Mouse (Mus musculus): ENCODE measurements around the gene Phyh. TPM values are rescaled to one million over a fixed set of nuclear protein-coding genes. Genes with fewer than 3 reads are reported as not detected.

The Phyh gene
- polyA plus RNA-seq, 1 experiment from 2014 or later, result 61.7 TPM

GRCm38 (mm10) chr2:4896970-4897369, 21.8 kb upstream of the Phyh start:
- H3K36me3 ChIP-seq, result peaks cover 85% of the 10 kb centered on the region
- WGBS, result 98% methylated on average over 4 of the region's 4 CpGs
- no peak overlapping the region for H3K4me3 ChIP-seq

DNA sequence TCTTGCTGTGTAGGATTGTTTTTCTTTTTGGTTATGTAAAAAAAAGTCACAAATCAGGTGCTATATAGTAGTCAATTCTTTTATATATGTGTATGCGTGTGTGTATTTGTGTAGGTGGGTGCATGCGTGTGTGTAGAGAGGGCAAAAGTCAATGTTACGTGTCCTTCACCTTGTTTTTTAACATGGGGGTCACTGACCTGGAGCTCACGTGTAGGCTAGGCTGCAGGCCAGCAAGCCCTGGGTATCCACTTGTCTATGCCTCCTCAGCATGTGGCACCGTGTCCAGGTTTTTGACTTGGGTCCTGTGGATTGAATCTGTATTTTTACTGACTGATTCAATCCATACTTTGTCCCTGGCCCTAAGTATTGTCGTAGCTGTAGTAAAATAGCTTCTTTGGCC, 18.2 kb upstream of the Phyh start:
- 95% methylated on average over 6 of the region's 6 CpGs for WGBS
- Histone ChIP-seq H3K27ac (no peak overlapping the region), H3K27me3 (no peaks in the 10 kb centered on the region), H3K4me1 (replicated peaks) (no peaks in the 10 kb centered on the region), H3K36me3 (peaks cover 76% of the 10 kb centered on the region), H3K4me2 (no peak overlapping the region), H3K4me3 (no peak overlapping the region), H3K9me3 (no peaks in the 10 kb centered on the region), H3K9ac (no peak overlapping the region)
- no peak for ATAC-seq (ENCODE audit: low FRiP score)

More at GRCm38 (mm10) chr2:4896970-4897369, 21.8 kb upstream of the Phyh start:
- no peak overlapping the region for H3K9ac ChIP-seq
- no peak overlapping the region for H3K4me2 ChIP-seq
- H3K27ac ChIP-seq, result no peak overlapping the region
- ATAC-seq (ENCODE audit: low FRiP score), result no peak
- H3K9me3 ChIP-seq, result no peaks in the 10 kb centered on the region
- no peaks in the 10 kb centered on the region for H3K27me3 ChIP-seq
- H3K4me1 ChIP-seq (replicated peaks), result no peaks in the 10 kb centered on the region

DNA sequence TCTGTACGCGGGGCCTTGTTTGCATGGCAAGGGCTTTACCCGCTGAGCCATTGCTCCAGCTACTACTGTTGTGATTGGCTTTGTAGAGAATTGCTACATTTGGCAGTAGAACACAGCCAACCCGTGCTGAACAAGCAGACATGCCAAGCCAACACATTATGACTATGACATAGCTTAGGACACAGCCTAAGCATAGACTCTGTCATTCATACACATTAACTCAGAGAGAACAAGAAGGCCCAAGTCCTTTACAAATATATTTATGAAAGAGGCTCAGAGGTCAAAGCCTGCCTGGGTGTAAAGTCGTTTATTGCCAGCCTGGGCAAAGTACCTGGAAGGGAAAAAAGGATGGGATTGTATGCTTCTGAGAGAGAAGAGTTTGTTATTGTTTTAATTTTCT, 16.5 kb upstream of the Phyh start:
- 93% methylated on average over 5 of the region's 5 CpGs for WGBS
- H3K4me3 ChIP-seq, result no peak overlapping the region
- no peaks in the 10 kb centered on the region for H3K9me3 ChIP-seq
- H3K4me2 ChIP-seq, result no peak overlapping the region
- H3K27me3 ChIP-seq, result no peaks in the 10 kb centered on the region
- peaks cover 77% of the 10 kb centered on the region for H3K36me3 ChIP-seq
- ATAC-seq (ENCODE audit: low FRiP score), result no peak
- no peaks in the 10 kb centered on the region for H3K4me1 ChIP-seq (replicated peaks)
- H3K9ac ChIP-seq, result no peak overlapping the region
- H3K27ac ChIP-seq, result no peak overlapping the region

DNA sequence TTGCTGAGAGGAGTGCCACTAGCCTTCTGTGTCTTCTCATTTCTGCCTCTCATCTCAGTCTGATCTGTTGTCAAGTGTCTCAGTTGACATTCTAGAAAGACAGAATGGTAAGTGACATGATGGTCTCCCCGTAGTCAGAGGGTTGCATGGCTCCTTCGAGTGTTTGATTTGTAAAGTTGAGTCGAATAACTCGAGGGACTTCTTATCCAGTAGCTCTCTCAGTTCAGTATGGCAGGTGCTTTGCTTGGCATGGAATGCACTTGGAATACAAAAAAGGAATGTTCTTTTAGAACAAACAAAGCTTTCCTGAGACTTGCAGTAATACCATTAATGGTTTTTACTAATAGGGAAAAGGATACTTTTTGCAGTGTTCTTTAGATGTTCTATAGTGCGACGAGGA, 11.7 kb upstream of the Phyh start:
- Histone ChIP-seq H3K36me3 (peaks cover 43% of the 10 kb centered on the region), H3K9ac (no peak overlapping the region), H3K27ac (no peak overlapping the region), H3K27me3 (no peaks in the 10 kb centered on the region), H3K9me3 (no peaks in the 10 kb centered on the region), H3K4me3 (no peak overlapping the region), H3K4me2 (no peak overlapping the region), H3K4me1 (replicated peaks) (no peaks in the 10 kb centered on the region)
- ATAC-seq (ENCODE audit: low FRiP score), result no peak
- 96% methylated on average over 6 of the region's 6 CpGs for WGBS

GRCm38 (mm10) chr2:4907916-4908315, 10.9 kb upstream of the Phyh start:
- Histone ChIP-seq H3K4me1 (replicated peaks) (no peaks in the 10 kb centered on the region), H3K36me3 (peaks cover 39% of the 10 kb centered on the region), H3K27me3 (no peaks in the 10 kb centered on the region), H3K27ac (no peak overlapping the region), H3K9ac (no peak overlapping the region), H3K4me3 (no peak overlapping the region), H3K4me2 (no peak overlapping the region), H3K9me3 (no peaks in the 10 kb centered on the region)
- ATAC-seq (ENCODE audit: low FRiP score), result no peak
- WGBS, result 87% methylated on average over 7 of the region's 7 CpGs

- Histone ChIP-seq H3K4me3 (no peak overlapping the region), H3K4me1 (replicated peaks) (peaks cover 6% of the 10 kb centered on the region; the same call in 1 of the 2 replicates), H3K27ac (no peak overlapping the region), H3K4me2 (no peak overlapping the region), H3K9ac (no peak overlapping the region), H3K9me3 (no peaks in the 10 kb centered on the region), H3K36me3 (peaks cover 39% of the 10 kb centered on the region), H3K27me3 (no peaks in the 10 kb centered on the region)
- ATAC-seq (ENCODE audit: low FRiP score), result no peak
- 94% methylated on average over 3 of the region's 3 CpGs for WGBS
Observed at GRCm38 (mm10) chr2:4908771-4909315, 10.0 kb upstream of the Phyh start.

GRCm38 (mm10) chr2:4909909-4910308, 8.9 kb upstream of the Phyh start:
- 75% methylated on average over 6 of the region's 6 CpGs for WGBS
- no peak overlapping the region for H3K4me2 ChIP-seq
- no peaks in the 10 kb centered on the region for H3K27me3 ChIP-seq
- H3K4me3 ChIP-seq, result no peak overlapping the region
- H3K4me1 ChIP-seq (replicated peaks), result peaks cover 8% of the 10 kb centered on the region; the same call in 1 of the 2 replicates
- no peak overlapping the region for H3K9ac ChIP-seq
- no peak overlapping the region for H3K27ac ChIP-seq
- no peak for ATAC-seq (ENCODE audit: low FRiP score)
- H3K36me3 ChIP-seq, result peaks cover 35% of the 10 kb centered on the region
- no peaks in the 10 kb centered on the region for H3K9me3 ChIP-seq

DNA sequence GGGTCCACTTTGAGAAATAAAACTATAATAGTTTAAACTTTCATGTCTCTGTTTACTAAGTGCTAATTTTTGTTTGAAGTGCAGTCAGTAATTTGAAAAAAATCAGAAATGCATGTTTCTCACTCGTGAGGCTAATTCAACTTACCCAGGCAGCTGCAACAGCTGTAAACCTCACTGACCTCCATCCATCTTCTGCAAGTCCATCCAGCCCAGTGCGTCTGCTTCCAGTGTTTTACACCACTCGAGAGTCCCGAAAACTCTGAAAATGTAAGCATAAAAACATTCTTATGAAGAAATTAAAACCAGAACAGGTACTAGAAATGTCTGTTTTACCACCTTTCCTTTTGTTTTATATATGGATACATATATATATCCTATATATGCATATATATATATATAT, 8.3 kb upstream of the Phyh start:
- Histone ChIP-seq H3K4me2 (no peak overlapping the region), H3K27ac (no peak overlapping the region), H3K9ac (no peak overlapping the region), H3K4me1 (replicated peaks) (peaks cover 8% of the 10 kb centered on the region; the same call in 1 of the 2 replicates), H3K4me3 (no peak overlapping the region), H3K36me3 (peaks cover 29% of the 10 kb centered on the region), H3K27me3 (no peaks in the 10 kb centered on the region), H3K9me3 (no peaks in the 10 kb centered on the region)
- WGBS, result 84% methylated on average over 4 of the region's 4 CpGs
- ATAC-seq (ENCODE audit: low FRiP score), result no peak

DNA sequence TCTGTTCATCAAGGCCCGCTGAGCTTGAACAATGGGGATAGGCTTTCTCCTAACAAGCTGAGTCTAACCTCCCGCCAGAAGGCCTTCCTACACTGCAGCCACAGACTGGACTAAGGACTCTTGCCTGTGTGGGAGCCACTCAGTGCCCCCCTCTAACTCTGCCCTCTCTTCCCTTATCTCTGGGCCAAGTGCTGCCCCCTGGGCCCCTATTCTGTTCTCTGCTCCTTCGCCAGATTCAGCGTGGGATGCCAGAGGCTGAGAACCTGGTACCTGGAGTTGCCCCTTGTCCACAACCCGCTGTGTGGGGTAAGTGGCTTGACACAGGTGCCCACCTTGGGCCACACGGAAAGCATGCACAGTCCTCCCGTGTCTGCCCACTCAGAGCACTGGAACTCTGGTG, 4.9 kb upstream of the Phyh start:
- no peaks in the 10 kb centered on the region for H3K27me3 ChIP-seq
- H3K9me3 ChIP-seq, result no peaks in the 10 kb centered on the region
- no peak overlapping the region for H3K9ac ChIP-seq
- 68% methylated on average over 7 of the region's 7 CpGs for WGBS
- H3K4me1 ChIP-seq (replicated peaks), result peaks cover 11% of the 10 kb centered on the region; the same call in 1 of the 2 replicates
- no peak overlapping the region for H3K4me3 ChIP-seq
- peak; percentile 30; the same call in 1 of the 2 replicates for ATAC-seq (ENCODE audit: low FRiP score)
- H3K27ac ChIP-seq, result 0 out of 2 replicates have a peak overlapping the region, but pooled peaks have one; percentile 35
- H3K36me3 ChIP-seq, result peaks cover under 1% of the 10 kb centered on the region; the same call in 1 of the 2 replicates
- H3K4me2 ChIP-seq, result no peak overlapping the region

DNA sequence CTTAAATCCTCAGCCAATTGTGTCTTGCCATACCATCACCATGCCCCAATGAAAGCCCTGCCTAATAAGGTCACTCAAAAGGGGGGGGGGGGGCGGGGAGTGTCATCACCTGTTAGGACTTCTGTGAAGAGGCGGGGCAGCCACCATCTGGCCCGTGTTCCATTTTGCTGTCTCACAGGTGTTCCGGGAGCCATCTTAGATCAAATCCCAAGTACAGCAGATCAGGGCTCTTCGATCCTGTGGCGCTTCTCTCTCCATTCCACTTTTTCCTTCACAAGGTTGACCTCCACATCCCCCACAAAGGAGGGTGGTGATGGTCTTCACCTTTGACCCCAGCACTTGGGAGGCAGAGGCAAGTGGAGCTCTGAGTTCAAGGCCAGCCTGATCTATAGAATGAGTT, 2.8 kb upstream of the Phyh start:
- ATAC-seq (ENCODE audit: low FRiP score), result no peak
- Histone ChIP-seq H3K27me3 (no peaks in the 10 kb centered on the region), H3K4me1 (replicated peaks) (peaks cover 17% of the 10 kb centered on the region), H3K4me3 (no peak overlapping the region), H3K4me2 (no peak overlapping the region), H3K9me3 (no peaks in the 10 kb centered on the region), H3K36me3 (no peaks in the 10 kb centered on the region), H3K9ac (no peak overlapping the region), H3K27ac (no peak overlapping the region)
- 76% methylated on average over 6 of the region's 6 CpGs for WGBS

GRCm38 (mm10) chr2:4917326-4918021, 1.3 kb upstream of the Phyh start:
- 19% methylated on average over 8 of the region's 8 CpGs for WGBS
- Histone ChIP-seq H3K27ac (no peak overlapping the region), H3K9ac (no peak overlapping the region), H3K4me3 (no peak overlapping the region), H3K9me3 (no peaks in the 10 kb centered on the region), H3K27me3 (no peaks in the 10 kb centered on the region), H3K36me3 (no peaks in the 10 kb centered on the region), H3K4me1 (replicated peaks) (peaks cover 17% of the 10 kb centered on the region), H3K4me2 (peak overlapping the region; percentile 40)
- no peak for ATAC-seq (ENCODE audit: low FRiP score)

GRCm38 (mm10) chr2:4921019-4921418, 2.2 kb downstream of the Phyh start:
- WGBS, result 64% methylated on average over 5 of the region's 5 CpGs
- H3K4me1 ChIP-seq (replicated peaks), result peaks cover 9% of the 10 kb centered on the region
- no peaks in the 10 kb centered on the region for H3K9me3 ChIP-seq
- no peak overlapping the region for H3K9ac ChIP-seq
- H3K36me3 ChIP-seq, result peaks cover 4% of the 10 kb centered on the region; the same call in 1 of the 2 replicates
- H3K27me3 ChIP-seq, result no peaks in the 10 kb centered on the region
- no peak overlapping the region for H3K4me3 ChIP-seq
- H3K4me2 ChIP-seq, result no peak overlapping the region
- H3K27ac ChIP-seq, result no peak overlapping the region
- no peak for ATAC-seq (ENCODE audit: low FRiP score)
